Mouse (Mus musculus): ENCODE measurements around the gene Atp2b2.
"Not testable (repeated sequence)": the region's sequence is repeated elsewhere in the genome, so short reads cannot be mapped to it uniquely, and the experiment has no call there.

Atp2b2 gene

GRCm38 (mm10) chr6:113778229-113778753, 264.1 kb downstream of the Atp2b2 start:
- no peak for DNase-seq

- DNase-seq = no peak
Measured at GRCm38 (mm10) chr6:113768804-113769203, 273.6 kb downstream of the Atp2b2 start.

GRCm38 (mm10) chr6:113761644-113762043, 280.8 kb downstream of the Atp2b2 start:
- peak; percentile 69 to 77 for DNase-seq

- DNase-seq = no peak
Measured at GRCm38 (mm10) chr6:113749119-113749685, 293.2 kb downstream of the Atp2b2 start.

- peak in 1 of 2 experiments; percentile 27 for DNase-seq
Measured at GRCm38 (mm10) chr6:113748351-113748750, 294.1 kb downstream of the Atp2b2 start.

GRCm38 (mm10) chr6:113747284-113747683, 295.1 kb downstream of the Atp2b2 start:
- DNase-seq = peak in 1 of 2 experiments; percentile 11

- no peak for DNase-seq
Measured at GRCm38 (mm10) chr6:113745117-113745516, 297.3 kb downstream of the Atp2b2 start.

- no peak for DNase-seq
Measured at GRCm38 (mm10) chr6:113743111-113743510, 299.3 kb downstream of the Atp2b2 start.

- no peak for DNase-seq
Measured at GRCm38 (mm10) chr6:113742321-113742720, 300.1 kb downstream of the Atp2b2 start.

GRCm38 (mm10) chr6:113741425-113741824, 301.0 kb downstream of the Atp2b2 start:
- no peak for DNase-seq

- peak; percentile 89 to 92 for DNase-seq
Measured at GRCm38 (mm10) chr6:113740236-113741217, 301.9 kb downstream of the Atp2b2 start, which contains the start of gene Sec13. Gene Sec13 (minus strand): TSS chr6:113740743.

- no peak for DNase-seq
Measured at GRCm38 (mm10) chr6:113737318-113738046, 304.9 kb downstream of the Atp2b2 start.

GRCm38 (mm10) chr6:113731296-113731695, 311.1 kb downstream of the Atp2b2 start:
- DNase-seq = no peak

- DNase-seq = no peak
Measured at GRCm38 (mm10) chr6:113728181-113728580, 314.2 kb downstream of the Atp2b2 start.

GRCm38 (mm10) chr6:113721061-113721460, 321.4 kb downstream of the Atp2b2 start:
- no peak for DNase-seq

GRCm38 (mm10) chr6:113719878-113720277, 322.5 kb downstream of the Atp2b2 start, which contains the start of gene Ghrl:
Gene Ghrl (minus strand): TSS chr6:113719880.
- no peak for DNase-seq

- peak in 1 of 2 experiments; percentile 56 for DNase-seq
Measured at GRCm38 (mm10) chr6:113717541-113717940, 324.9 kb downstream of the Atp2b2 start.

- no peak for DNase-seq
Measured at GRCm38 (mm10) chr6:113714797-113715196, 327.6 kb downstream of the Atp2b2 start.

- no peak for DNase-seq
Measured at GRCm38 (mm10) chr6:113714276-113714675, 328.1 kb downstream of the Atp2b2 start.

- DNase-seq = not testable (repeated sequence)
Measured at GRCm38 (mm10) chr6:113713389-113713788, 329.0 kb downstream of the Atp2b2 start.

- no peak for DNase-seq
Measured at GRCm38 (mm10) chr6:113712718-113713117, 329.7 kb downstream of the Atp2b2 start.

All from cerebellum, postnatal 25 days (tissue).